Mouse (Mus musculus) testis, adult 2 months (tissue): Measurements from ENCODE around the gene Vmn1r85.

Experiments used
- CTCF ChIP-seq: fragments of 200-500 bp; IDR thresholded peaks from 2 replicates; pipeline ENCODE4 v1.5.1; 2012; ENCODE audit warnings: low read depth, mild to moderate bottlenecking, inconsistent platforms, low read length, moderate library complexity; ENCODE audit not compliant: control insufficient read depth, insufficient read depth, insufficient replicate concordance
- POLR2A ChIP-seq: fragments of 200-500 bp; IDR thresholded peaks from 2 replicates; pipeline ENCODE4 v1.6.1; 2012; ENCODE audit warnings: low read depth, mild to moderate bottlenecking, inconsistent platforms, low read length, moderate library complexity; ENCODE audit not compliant: control insufficient read depth

DNA sequence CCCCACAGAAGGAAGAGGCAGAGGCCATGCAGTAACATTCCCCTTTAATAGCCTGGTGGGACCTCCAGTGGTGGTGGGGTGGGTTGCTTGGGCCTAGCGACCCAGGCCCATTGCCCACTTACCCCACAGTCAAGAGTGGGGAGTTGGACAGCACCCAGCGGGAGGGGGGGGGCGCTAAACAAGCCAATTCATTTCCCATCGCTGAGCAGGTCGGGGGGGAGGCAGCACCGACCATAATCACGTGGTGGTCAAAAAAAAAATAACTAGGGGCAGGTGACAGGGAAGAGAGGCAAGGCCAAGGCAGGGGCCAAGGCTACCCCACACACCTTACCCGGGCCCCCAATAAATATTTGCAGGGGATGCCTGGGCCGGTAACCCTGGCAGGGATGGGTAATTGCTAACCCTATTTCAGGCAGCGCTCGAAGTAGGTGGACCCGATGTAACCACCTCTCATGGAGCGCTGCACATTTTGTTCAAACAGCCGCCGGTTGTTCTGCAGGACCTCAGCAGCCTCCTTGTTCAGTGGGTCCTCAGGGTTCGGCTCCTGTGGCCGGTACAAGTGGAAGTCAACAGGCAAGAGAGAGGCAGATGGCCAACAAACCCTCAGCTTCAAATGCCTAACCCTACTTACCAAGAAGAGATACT, 59.6 kb downstream of the Vmn1r85 start:
- no peak for TF ChIP-seq POLR2A
- TF ChIP-seq CTCF, result no peak
